Mouse (Mus musculus) bone marrow, adult 2 months (tissue): ENCODE results near the gene Rps15.

ENCODE experiments used
- CTCF ChIP-seq: fragments of 200-500 bp; IDR thresholded peaks from 2 replicates; pipeline ENCODE4 v1.5.1; 2011; ENCODE audit warnings: low read length, control low read depth; ENCODE audit not compliant: control insufficient read depth, insufficient read depth
- POLR2A ChIP-seq: fragments of 200-500 bp; IDR thresholded peaks from 2 replicates; pipeline ENCODE4 v1.6.1; 2011; ENCODE audit warnings: low read depth, mild to moderate bottlenecking, control low read depth, low read length, borderline replicate concordance; ENCODE audit not compliant: control insufficient read depth

GRCm38 (mm10) chr10:80302082-80302355, 9.8 kb downstream of the Rps15 start:
- TF ChIP-seq POLR2A = no peak
- no peak for TF ChIP-seq CTCF
